Mouse (Mus musculus): ENCODE results near the gene Zfp423. TPM values are rescaled to one million over a fixed set of nuclear protein-coding genes. Genes with fewer than 3 reads are reported as not detected.
A peak's percentile ranks its signal among the peaks of the same experiment; 100 is the strongest.

Zfp423 gene
- total RNA-seq, 2 experiments from 2014 or later, result 15.0 to 19.1 TPM

- no peak for DNase-seq (ENCODE audit: low spot score)
These were observed 292.1 kb downstream of the Zfp423 start for GRCm38 (mm10) chr8:87667297-87667696.

GRCm38 (mm10) chr8:87665337-87665736 lies 294.1 kb downstream of the Zfp423 start:
- no peak for DNase-seq (ENCODE audit: low spot score)

- no peak for DNase-seq (ENCODE audit: low spot score)
These were observed 295.2 kb downstream of the Zfp423 start for GRCm38 (mm10) chr8:87664217-87664509.

GRCm38 (mm10) chr8:87663349-87664216 lies 295.8 kb downstream of the Zfp423 start:
- peak; percentile 85 for DNase-seq (ENCODE audit: low spot score)

GRCm38 (mm10) chr8:87662811-87663341 lies 296.5 kb downstream of the Zfp423 start:
- peak; percentile 39 for DNase-seq (ENCODE audit: low spot score)

GRCm38 (mm10) chr8:87662307-87662771 lies 297.1 kb downstream of the Zfp423 start:
- no peak for DNase-seq (ENCODE audit: low spot score)

- no peak for DNase-seq (ENCODE audit: low spot score)
These were observed 298.2 kb downstream of the Zfp423 start for GRCm38 (mm10) chr8:87660916-87661910.

GRCm38 (mm10) chr8:87660029-87660915 lies 299.1 kb downstream of the Zfp423 start:
- no peak for DNase-seq (ENCODE audit: low spot score)

GRCm38 (mm10) chr8:87657488-87657887 lies 301.9 kb downstream of the Zfp423 start:
- no peak for DNase-seq (ENCODE audit: low spot score)

- DNase-seq (ENCODE audit: low spot score), result peak; percentile 88
These were observed 302.7 kb downstream of the Zfp423 start for GRCm38 (mm10) chr8:87656484-87657230.

GRCm38 (mm10) chr8:87655946-87656345 lies 303.4 kb downstream of the Zfp423 start:
- peak; percentile 72 for DNase-seq (ENCODE audit: low spot score)

GRCm38 (mm10) chr8:87647781-87648180 lies 311.6 kb downstream of the Zfp423 start:
- DNase-seq (ENCODE audit: low spot score), result no peak

- no peak for DNase-seq (ENCODE audit: low spot score)
These were observed 313.4 kb downstream of the Zfp423 start for GRCm38 (mm10) chr8:87645829-87646483.

- DNase-seq (ENCODE audit: low spot score), result no peak
These were observed 314.0 kb downstream of the Zfp423 start for GRCm38 (mm10) chr8:87645371-87645770.

- DNase-seq (ENCODE audit: low spot score), result peak; percentile 48
These were observed 318.5 kb downstream of the Zfp423 start for GRCm38 (mm10) chr8:87640930-87641329.

GRCm38 (mm10) chr8:87636226-87636742 lies 323.1 kb downstream of the Zfp423 start:
- no peak for DNase-seq (ENCODE audit: low spot score)

GRCm38 (mm10) chr8:87631776-87632175 lies 327.6 kb downstream of the Zfp423 start:
- DNase-seq (ENCODE audit: low spot score), result no peak

- DNase-seq (ENCODE audit: low spot score), result no peak
These were observed 329.7 kb downstream of the Zfp423 start for GRCm38 (mm10) chr8:87629656-87630055.

GRCm38 (mm10) chr8:87621181-87621580 lies 338.2 kb downstream of the Zfp423 start:
- DNase-seq (ENCODE audit: low spot score), result no peak
